Mouse (Mus musculus) G1E (cell line): ENCODE data around the gene Lbx2.

Experiments
- CTCF ChIP-seq: IDR thresholded peaks from 2 replicates; pipeline ENCODE4 v1.5.1; 2012; ENCODE audit warnings: low read depth, low read length, inconsistent platforms, mixed read lengths
- GATA1 ChIP-seq: IDR thresholded peaks from 2 replicates; pipeline ENCODE4 v1.6.1; 2012; ENCODE audit warnings: borderline replicate concordance, low read length, inconsistent platforms, mixed read lengths

- TF ChIP-seq CTCF = no peak
- no peak for TF ChIP-seq GATA1
Measured at GRCm38 (mm10) chr6:83118825-83119733, 32.9 kb downstream of the Lbx2 start.
